Mouse (Mus musculus): ENCODE data around the gene Sh3d19. TPM values are rescaled to one million over a fixed set of nuclear protein-coding genes. Genes with fewer than 3 reads are reported as not detected.

Gene Sh3d19
- 31.6 TPM for polyA plus RNA-seq (2014; fragmentation: Illumina TruSeq; extraction: RNeasy Lipid Tissue Mini Kit (QIAGEN cat#74804); ENCODE audit: low read depth, low replicate concordance)

GRCm38 (mm10) chr3:85970742-85971598 lies at the start of gene Sh3d19:
Sh3d19 (plus strand) TSS chr3:85971109.

DNA sequence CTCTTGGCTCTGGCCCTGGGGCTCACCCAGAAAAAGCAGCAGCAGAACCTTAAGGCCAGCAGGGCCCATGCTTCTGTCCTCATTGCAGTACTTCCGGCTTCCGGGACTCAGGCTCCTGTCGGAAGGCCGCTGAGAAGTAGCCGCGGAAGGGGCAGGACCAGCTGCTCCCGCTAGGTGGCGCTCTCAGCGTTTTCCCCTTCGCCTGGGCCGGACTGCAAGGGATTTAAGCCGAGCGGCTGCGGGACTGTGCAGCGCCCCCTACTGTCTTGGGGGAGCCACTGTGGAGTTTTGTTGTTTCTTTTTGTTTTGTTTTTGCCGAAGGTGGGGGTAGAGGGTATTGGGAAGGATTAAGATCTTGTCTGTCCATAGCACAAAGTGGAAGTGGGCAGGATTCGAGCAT lies 31.5 kb downstream of the Sh3d19 start, which contains the start of gene Prss48:
Gene Prss48, minus strand, starts transcription at position 69 of the 400 bp plus-strand sequence.

DNA sequence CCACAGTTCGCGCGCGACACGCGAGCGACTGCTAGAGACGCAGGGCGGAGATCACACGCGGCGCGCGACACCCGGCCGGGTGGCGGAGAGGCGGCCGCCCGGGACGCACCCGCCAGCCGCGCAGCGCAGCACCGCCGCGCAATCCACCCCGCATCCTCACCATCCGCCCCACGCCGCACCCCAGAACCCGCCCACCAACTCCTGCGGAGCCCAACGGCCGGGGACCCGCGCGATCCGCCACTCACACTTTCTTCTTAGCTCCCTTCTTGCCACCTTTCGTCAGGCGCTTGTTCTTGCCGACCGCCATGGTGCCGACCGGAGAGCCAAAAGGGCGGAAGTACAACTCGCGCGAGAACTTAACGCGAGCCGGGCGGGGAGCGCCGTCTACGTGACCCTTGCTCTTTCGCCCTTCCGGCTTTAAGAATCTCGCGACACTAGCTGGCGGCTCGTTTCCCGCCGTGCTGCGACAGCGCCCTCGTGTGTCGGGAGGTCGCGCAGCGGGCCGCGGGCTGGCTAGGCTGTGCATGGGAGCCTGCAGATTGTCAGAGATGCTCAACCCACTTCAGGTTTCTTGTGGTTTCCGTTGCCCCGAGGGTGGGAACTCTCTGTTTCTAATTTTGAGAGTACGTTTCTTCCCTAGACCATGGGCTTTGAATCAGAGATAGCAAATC lies 171.5 kb downstream of the Sh3d19 start, which contains the start of gene Rps3a1:
Gene Rps3a1, minus strand, starts transcription at position 440 of the 671 bp plus-strand sequence.

Other genes starting within 250 kb of the Sh3d19 start
- gene Fam160a1, start 153.8 kb upstream of the Sh3d19 start, polyA plus RNA-seq (2014; fragmentation: Illumina TruSeq; extraction: RNeasy Lipid Tissue Mini Kit (QIAGEN cat#74804); ENCODE audit: low read depth, low replicate concordance), result 11.8 TPM
- 3.0 TPM for gene Glt28d2, start 83.6 kb upstream of the Sh3d19 start, polyA plus RNA-seq (2014; fragmentation: Illumina TruSeq; extraction: RNeasy Lipid Tissue Mini Kit (QIAGEN cat#74804); ENCODE audit: low read depth, low replicate concordance)
- 2.7 TPM for gene Gm37240, start 83.6 kb upstream of the Sh3d19 start, polyA plus RNA-seq (2014; fragmentation: Illumina TruSeq; extraction: RNeasy Lipid Tissue Mini Kit (QIAGEN cat#74804); ENCODE audit: low read depth, low replicate concordance)
- gene Prss48, start 31.4 kb downstream of the Sh3d19 start, polyA plus RNA-seq (2014; fragmentation: Illumina TruSeq; extraction: RNeasy Lipid Tissue Mini Kit (QIAGEN cat#74804); ENCODE audit: low read depth, low replicate concordance), result not detected
- 1,528 TPM for gene Rps3a1, start 171.6 kb downstream of the Sh3d19 start, polyA plus RNA-seq (2014; fragmentation: Illumina TruSeq; extraction: RNeasy Lipid Tissue Mini Kit (QIAGEN cat#74804); ENCODE audit: low read depth, low replicate concordance)